Mouse (Mus musculus): Measurements from ENCODE around the gene Tmx2. TPM values are rescaled to one million over a fixed set of nuclear protein-coding genes. Genes with fewer than 3 reads are reported as not detected.

Gene Tmx2
- total and polyA plus RNA-seq, 3 experiments, result 64.6 to 66.8 TPM; not detected in 1

- DNase-seq (ENCODE audit: low read depth, low spot score), result no peak
These were observed 43.3 kb downstream of the Tmx2 start for GRCm38 (mm10) chr2:84635611-84636010.

GRCm38 (mm10) chr2:84634934-84635482 lies 43.9 kb downstream of the Tmx2 start:
- no peak for DNase-seq (ENCODE audit: low read depth, low spot score)
- Histone ChIP-seq H3K4me3 (ENCODE audit: control insufficient read depth in 1 of 2, insufficient read depth in 1 of 2, low read depth in 2 of 2, low read length in 2 of 2) (no peak overlapping the region), H3K79me2 (ENCODE audit: control insufficient read depth, insufficient read depth, low read length, poor library complexity) (peaks cover 32% of the 10 kb centered on the region), H3K27me3 (ENCODE audit: control insufficient read depth in 1 of 2, insufficient read depth in 2 of 2, low read length in 2 of 2) (no peaks in the 10 kb centered on the region), H3K9me3 (replicated peaks; ENCODE audit: insufficient read depth, low read length) (no peaks in the 10 kb centered on the region), H3K4me1 (ENCODE audit: control insufficient read depth in 1 of 2, insufficient read depth in 2 of 2, low read length in 2 of 2) (peaks cover 21 to 22% of the 10 kb centered on the region in 2 experiments), H3K27ac (ENCODE audit: control insufficient read depth, low read depth, low read length) (no peak overlapping the region), H3K36me3 (ENCODE audit: control insufficient read depth in 1 of 2, insufficient read depth in 2 of 2, low read length in 2 of 2) (peaks cover 0 to 25% of the 10 kb centered on the region in 2 experiments; a peak in 3 of 4 replicates), H3K9ac (ENCODE audit: control insufficient read depth, low read depth, low read length, poor library complexity, severe bottlenecking) (no peak overlapping the region)
- TF ChIP-seq JUND (IDR thresholded peaks at IDR 0.05; ENCODE audit: low read depth, low read length) (no peak), NELFE (IDR thresholded peaks at IDR 0.05; ENCODE audit: low read depth, low read length) (no peak), SMC3 (IDR thresholded peaks at IDR 0.05; ENCODE audit: low read depth, low read length) (no peak), RCOR1 (IDR thresholded peaks at IDR 0.05; ENCODE audit: low read depth, low read length) (no peak), TCF12 (IDR thresholded peaks at IDR 0.05; ENCODE audit: low read depth, low read length) (no peak), MAFK (IDR thresholded peaks at IDR 0.05; ENCODE audit: borderline replicate concordance, low read depth, low read length) (no peak), ZKSCAN1 (IDR thresholded peaks at IDR 0.05; ENCODE audit: low read depth, low read length) (no peak), ZMIZ1 (IDR thresholded peaks at IDR 0.05; ENCODE audit: low read depth, low read length) (no peak), EP300 (IDR thresholded peaks at IDR 0.05; ENCODE audit: low read depth in 1 of 2, low read length in 2 of 2) (no peak), ELF1 (IDR thresholded peaks at IDR 0.05; ENCODE audit: low read depth, low read length) (no peak), MAZ (IDR thresholded peaks at IDR 0.05; ENCODE audit: low read depth, low read length) (no peak), POLR2AphosphoS2 (IDR thresholded peaks at IDR 0.05; ENCODE audit: low read length) (no peak), HCFC1 (IDR thresholded peaks at IDR 0.05; ENCODE audit: low read depth, low read length) (no peak), UBTF (IDR thresholded peaks at IDR 0.05; ENCODE audit: borderline replicate concordance, insufficient read depth, low read depth, low read length) (no peak), CTCF (IDR thresholded peaks at IDR 0.05 in 2 of 3, conservative IDR thresholded peaks at IDR 0.05 in 1 of 3; ENCODE audit: control insufficient read depth in 1 of 3, insufficient read depth in 1 of 3, low read depth in 2 of 3, low read length in 3 of 3, poor library complexity in 1 of 3, severe bottlenecking in 1 of 3) (no peak), E2F4 (IDR thresholded peaks at IDR 0.05; ENCODE audit: borderline replicate concordance, low read depth, low read length) (no peak)

More at GRCm38 (mm10) chr2:84635611-84636010, 43.3 kb downstream of the Tmx2 start:
- Histone ChIP-seq H3K4me3 (ENCODE audit: control insufficient read depth in 1 of 2, insufficient read depth in 1 of 2, low read depth in 2 of 2, low read length in 2 of 2) (no peak overlapping the region), H3K27me3 (ENCODE audit: control insufficient read depth in 1 of 2, insufficient read depth in 2 of 2, low read length in 2 of 2) (no peaks in the 10 kb centered on the region), H3K79me2 (ENCODE audit: control insufficient read depth, insufficient read depth, low read length, poor library complexity) (peaks cover 32% of the 10 kb centered on the region), H3K9ac (ENCODE audit: control insufficient read depth, low read depth, low read length, poor library complexity, severe bottlenecking) (no peak overlapping the region), H3K9me3 (replicated peaks; ENCODE audit: insufficient read depth, low read length) (no peaks in the 10 kb centered on the region), H3K4me1 (ENCODE audit: control insufficient read depth in 1 of 2, insufficient read depth in 2 of 2, low read length in 2 of 2) (peaks cover 20 to 22% of the 10 kb centered on the region in 2 experiments), H3K36me3 (ENCODE audit: control insufficient read depth in 1 of 2, insufficient read depth in 2 of 2, low read length in 2 of 2) (peaks cover 0 to 25% of the 10 kb centered on the region in 2 experiments; a peak in 3 of 4 replicates), H3K27ac (ENCODE audit: control insufficient read depth, low read depth, low read length) (no peak overlapping the region)
- TF ChIP-seq ETS1 (IDR thresholded peaks at IDR 0.05; ENCODE audit: low read depth, low read length) (no peak), JUND (IDR thresholded peaks at IDR 0.05; ENCODE audit: low read depth, low read length) (no peak), MXI1 (IDR thresholded peaks at IDR 0.05; ENCODE audit: low read depth, low read length) (no peak), ZC3H11A (IDR thresholded peaks at IDR 0.05; ENCODE audit: low read depth, low read length) (no peak), ZNF384 (IDR thresholded peaks at IDR 0.05; ENCODE audit: low read depth, low read length) (no peak), NRF1 (IDR thresholded peaks at IDR 0.05; ENCODE audit: insufficient read depth, low read depth, low read length, poor library complexity, severe bottlenecking) (no peak), E2F4 (IDR thresholded peaks at IDR 0.05; ENCODE audit: borderline replicate concordance, low read depth, low read length) (no peak), UBTF (IDR thresholded peaks at IDR 0.05; ENCODE audit: borderline replicate concordance, insufficient read depth, low read depth, low read length) (no peak), SIN3A (IDR thresholded peaks at IDR 0.05; ENCODE audit: low read length) (no peak), TCF12 (IDR thresholded peaks at IDR 0.05; ENCODE audit: low read depth, low read length) (no peak), ZMIZ1 (IDR thresholded peaks at IDR 0.05; ENCODE audit: low read depth, low read length) (no peak), MAX (IDR thresholded peaks at IDR 0.05; ENCODE audit: low read length) (no peak), CHD1 (IDR thresholded peaks at IDR 0.05; ENCODE audit: low read depth, low read length) (no peak), TAL1 (IDR thresholded peaks at IDR 0.05; ENCODE audit: low read length) (no peak), USF2 (IDR thresholded peaks at IDR 0.05; ENCODE audit: borderline replicate concordance in 1 of 2, insufficient read depth in 1 of 2, low read depth in 1 of 2, low read length in 2 of 2) (no peak), MAFK (IDR thresholded peaks at IDR 0.05; ENCODE audit: borderline replicate concordance, low read depth, low read length) (no peak), MYC (IDR thresholded peaks at IDR 0.05; ENCODE audit: low read depth, low read length) (no peak), GATA1 (IDR thresholded peaks at IDR 0.05; ENCODE audit: low read depth, low read length) (no peak), SMC3 (IDR thresholded peaks at IDR 0.05; ENCODE audit: low read depth, low read length) (no peak), NELFE (IDR thresholded peaks at IDR 0.05; ENCODE audit: low read depth, low read length) (no peak)

Data from MEL (cell line).